Mouse (Mus musculus) ES-E14 (cell line): ENCODE results near the gene Haspin.

Experiments used
- CHD2 ChIP-seq: IDR thresholded peaks from 2 replicates; pipeline ENCODE4 v1.6.1; 2014; ENCODE audit warnings: mild to moderate bottlenecking, low read depth, low read length, inconsistent platforms
- HCFC1 ChIP-seq: IDR thresholded peaks from 2 replicates; pipeline ENCODE4 v1.6.1; 2012; ENCODE audit warnings: low read length, inconsistent platforms, borderline replicate concordance; ENCODE audit not compliant: insufficient read depth

DNA sequence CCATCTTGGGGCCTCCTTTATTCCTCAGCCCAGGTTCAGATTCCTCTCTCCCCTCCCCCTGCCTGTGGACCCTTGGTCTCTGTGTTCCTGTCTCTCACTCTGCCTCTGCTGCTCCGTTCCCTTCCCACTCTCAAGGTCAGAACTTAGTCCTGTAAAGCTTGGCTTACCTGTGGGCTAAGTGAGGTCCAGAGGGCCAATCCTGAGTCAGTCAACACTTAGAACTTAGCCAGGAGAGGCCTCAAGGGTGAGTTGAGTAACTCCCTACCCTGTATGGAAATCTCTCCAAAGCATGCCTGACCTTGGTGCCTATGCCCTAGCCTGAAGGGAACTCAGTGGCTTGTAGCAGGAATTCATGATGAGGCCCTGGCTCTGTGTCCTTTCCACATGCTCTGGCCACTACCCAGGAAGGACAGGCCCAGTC, 6.2 kb upstream of the Haspin start:
- no peak for TF ChIP-seq HCFC1
- TF ChIP-seq CHD2: no peak
